Mouse (Mus musculus) left cerebral cortex, adult 9 months (tissue): Measurements from ENCODE around the gene Enpp3.

Experiments
- DNase-seq, 2 experiments: peaks; one replicate each; pipeline ENCODE4 v3.0.0; 2022; ENCODE audit warnings: low spot score in 2 of 2

The Enpp3 gene

GRCm38 (mm10) chr10:24764640-24765039, 78.0 kb downstream of the Enpp3 start:
- no peak for DNase-seq

- no peak for DNase-seq
Observed at GRCm38 (mm10) chr10:24763257-24763656, 79.4 kb downstream of the Enpp3 start.

- no peak for DNase-seq
Observed at GRCm38 (mm10) chr10:24758326-24758915, 84.2 kb downstream of the Enpp3 start.

- DNase-seq: no peak
Observed at GRCm38 (mm10) chr10:24754874-24755540, 87.6 kb downstream of the Enpp3 start.

DNA sequence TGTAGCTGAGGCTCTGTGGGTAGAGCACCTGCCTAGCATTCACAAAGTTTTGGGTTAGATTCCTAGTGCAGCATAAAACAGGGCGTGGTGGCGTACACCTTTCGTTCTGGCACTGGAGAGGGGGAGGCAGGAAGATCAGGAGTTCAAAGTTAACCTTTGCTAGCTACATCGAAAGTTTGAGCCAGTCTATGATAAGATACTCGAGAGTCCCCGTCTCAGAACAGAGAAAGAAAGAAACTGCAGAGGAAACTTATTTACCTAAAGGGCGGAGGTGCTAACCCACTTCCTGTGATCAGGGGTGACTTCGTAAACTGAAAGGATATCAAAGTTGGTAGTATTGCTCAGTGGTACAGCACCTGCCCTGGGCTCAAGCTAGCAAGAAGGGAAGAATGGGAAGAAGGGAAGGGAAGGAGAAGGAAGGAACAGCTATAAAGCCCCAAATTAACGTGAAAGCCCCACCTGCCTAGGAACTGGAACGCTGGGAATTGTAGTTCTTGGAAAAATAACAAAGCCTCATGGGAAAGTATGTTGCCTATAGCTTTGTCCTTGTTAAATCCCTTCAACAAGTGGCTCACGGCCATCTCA, 88.3 kb downstream of the Enpp3 start:
- DNase-seq: no peak

DNA sequence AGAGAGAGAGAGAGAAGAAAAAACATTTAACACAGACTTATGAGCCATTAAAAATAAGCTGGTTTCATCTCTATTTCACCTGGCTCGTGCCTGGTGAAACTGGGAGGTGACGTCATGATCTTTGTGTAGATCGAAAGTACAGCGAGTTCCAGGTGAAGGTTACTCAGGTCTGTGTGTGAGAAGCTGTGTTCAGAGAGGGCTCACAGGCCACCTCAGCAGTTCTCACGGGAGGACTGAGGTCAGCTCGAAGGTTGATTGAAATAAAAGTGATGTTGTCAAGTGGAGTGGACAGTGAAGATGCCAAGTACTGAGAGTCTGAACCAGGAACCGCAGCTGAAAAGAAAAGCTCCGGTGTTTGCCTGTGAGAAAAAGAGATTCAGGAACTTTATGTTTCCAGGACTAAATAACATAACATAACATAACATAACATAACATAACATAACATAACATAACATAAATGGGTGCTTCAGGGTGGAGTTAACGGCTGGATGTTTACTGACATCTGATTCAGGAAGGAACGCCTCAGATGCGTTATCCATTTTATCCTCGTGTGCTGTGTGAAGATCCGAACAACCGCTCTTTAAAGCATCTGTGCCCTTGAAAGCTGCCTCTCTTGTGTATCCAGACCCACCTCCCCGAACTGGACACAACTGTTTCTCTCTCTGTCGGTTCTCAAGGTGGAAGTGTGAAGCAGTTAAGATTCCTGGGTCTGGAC, 88.9 kb downstream of the Enpp3 start:
- DNase-seq: no peak

- DNase-seq: no peak
Observed at GRCm38 (mm10) chr10:24742950-24743487, 99.6 kb downstream of the Enpp3 start.

GRCm38 (mm10) chr10:24741229-24742198, 101.1 kb downstream of the Enpp3 start:
- DNase-seq: no peak

- DNase-seq: no peak
Observed at GRCm38 (mm10) chr10:24739171-24739570, 103.5 kb downstream of the Enpp3 start.

- DNase-seq: no peak
Observed at GRCm38 (mm10) chr10:24738456-24738855, 104.2 kb downstream of the Enpp3 start.

DNA sequence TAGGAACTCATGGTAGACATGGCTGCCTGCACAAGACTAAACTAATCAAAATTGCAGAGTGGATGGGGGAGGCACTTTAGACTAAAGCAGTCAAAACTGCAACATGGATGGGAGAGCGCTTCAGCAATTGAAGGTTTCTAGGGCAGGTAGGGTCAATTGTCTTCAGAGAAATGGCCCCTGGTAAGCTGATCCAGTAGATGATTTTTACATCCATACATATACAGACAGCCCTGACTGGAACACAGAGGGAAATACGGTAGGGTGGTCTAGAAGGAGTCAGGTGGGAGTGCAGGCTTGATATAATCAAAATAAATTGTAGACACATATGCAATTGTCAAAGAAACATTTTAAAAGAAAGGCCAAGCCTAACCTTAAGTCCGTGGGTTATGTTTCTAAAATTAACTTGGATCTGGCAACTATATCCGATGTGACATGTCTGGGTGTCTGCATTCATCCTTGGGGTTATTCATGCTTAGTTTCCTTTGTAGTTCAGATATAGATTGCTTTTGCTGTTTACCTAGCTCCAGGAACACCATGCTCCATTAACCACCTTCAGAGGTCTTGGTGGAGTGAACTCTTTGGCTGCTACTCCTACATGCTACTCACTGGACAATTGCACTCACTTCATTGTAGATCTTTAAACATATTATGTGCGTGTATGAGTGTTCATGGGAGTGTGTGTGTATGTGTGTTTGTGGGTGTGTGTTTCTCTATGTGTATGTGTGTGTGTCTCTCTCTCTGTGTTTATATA, 107.4 kb downstream of the Enpp3 start:
- no peak for DNase-seq

- no peak for DNase-seq
Observed at GRCm38 (mm10) chr10:24727478-24727877, 115.1 kb downstream of the Enpp3 start.

GRCm38 (mm10) chr10:24725197-24725596, 117.4 kb downstream of the Enpp3 start:
- DNase-seq: no peak
